Mouse (Mus musculus) yolk sac, embryonic 10.5 days (tissue): ENCODE results near the gene Jph3.
A peak's percentile ranks its signal among the peaks of the same experiment; 100 is the strongest.

ENCODE experiments used
- DNase-seq: peaks from one replicate; pipeline ENCODE4 v3.0.0-alpha.2; 2017; ENCODE audit warnings: low spot score

Gene Jph3

GRCm38 (mm10) chr8:121832503-121832902, 103.1 kb downstream of the Jph3 start:
- DNase-seq: peak; percentile 72

- no peak for DNase-seq
Observed at GRCm38 (mm10) chr8:121841242-121841641, 111.8 kb downstream of the Jph3 start.

GRCm38 (mm10) chr8:121842064-121842955, 112.9 kb downstream of the Jph3 start:
- DNase-seq: no peak

GRCm38 (mm10) chr8:121843184-121843733, 113.8 kb downstream of the Jph3 start:
- no peak for DNase-seq
